Mouse (Mus musculus) brown adipose tissue, adult 24 weeks (tissue): ENCODE results near the gene Cntf. TPM values are rescaled to one million over a fixed set of nuclear protein-coding genes. Genes with fewer than 3 reads are reported as not detected.
"Not testable (repeated sequence)": the region's sequence is repeated elsewhere in the genome, so short reads cannot be mapped to it uniquely, and the experiment has no call there.

ENCODE experiments used
- H3K27ac ChIP-seq: fragments of 200-500 bp; replicated peaks from 2 replicates; pipeline ENCODE4 v1.5.1; 2012; ENCODE audit warnings: low read depth, mild to moderate bottlenecking, low read length
- H3K4me1 ChIP-seq: fragments of 200-500 bp; 2 replicates; pipeline ENCODE4 v1.6.1; 2012; ENCODE audit warnings: low read length, mixed read lengths; ENCODE audit not compliant: control insufficient read depth, insufficient read depth, insufficient read length
- H3K4me3 ChIP-seq: fragments of 200-500 bp; 2 replicates; pipeline ENCODE4 v1.5.1; 2012; ENCODE audit warnings: low read depth, mild to moderate bottlenecking, low read length, moderate library complexity; ENCODE audit not compliant: insufficient read depth
- polyA plus RNA-seq: library from polyadenylated mRNA; stranded (reverse); fragments of >200 nt; gene quantifications from 2 replicates; pipeline ENCODE4 v1.2.4, GENCODE M21; 2012; ENCODE audit not compliant: missing spikeins, insufficient read depth, insufficient read length

Cntf gene
- polyA plus RNA-seq, 1 experiment = 2.6 TPM

- H3K27ac ChIP-seq, H3K4me3 ChIP-seq, H3K4me1 ChIP-seq: not testable (repeated sequence)
Measured at GRCm38 (mm10) chr19:12721596-12721995, 43.8 kb downstream of the Cntf start.

GRCm38 (mm10) chr19:12720919-12721318 lies 44.5 kb downstream of the Cntf start:
- not testable (repeated sequence) for H3K4me1 ChIP-seq, H3K27ac ChIP-seq, H3K4me3 ChIP-seq

GRCm38 (mm10) chr19:12720463-12720862 lies 45.0 kb downstream of the Cntf start:
- Histone ChIP-seq H3K4me3 (no peak overlapping the region), H3K4me1 (no peaks in the 10 kb centered on the region), H3K27ac (no peak overlapping the region)

GRCm38 (mm10) chr19:12719189-12719588 lies 46.2 kb downstream of the Cntf start:
- H3K4me1 ChIP-seq = no peaks in the 10 kb centered on the region
- H3K27ac ChIP-seq = no peak overlapping the region
- no peak overlapping the region for H3K4me3 ChIP-seq

Other genes starting within 250 kb of the Cntf start
- gene Fam111a, start 219.9 kb downstream of the Cntf start, polyA plus RNA-seq = 4.5 and 4.8 TPM in 2 replicates
- gene Gm4952, start 165.7 kb downstream of the Cntf start, polyA plus RNA-seq = not detected in 2 replicates
- not detected in 2 replicates for gene Glyat, start 132.3 kb downstream of the Cntf start, polyA plus RNA-seq
- not detected in 2 replicates for gene Olfr1442, start 95.2 kb downstream of the Cntf start, polyA plus RNA-seq
- not detected in 2 replicates for gene Olfr1443, start 87.5 kb downstream of the Cntf start, polyA plus RNA-seq
- gene Keg1, start 69.8 kb downstream of the Cntf start, polyA plus RNA-seq = not detected in 2 replicates
- 109 and 111 TPM in 2 replicates for gene Zfp91, start 30.5 kb upstream of the Cntf start, polyA plus RNA-seq
- gene Lpxn, start 30.6 kb upstream of the Cntf start, polyA plus RNA-seq = 0.67 and 1.2 TPM in 2 replicates
- not detected in 2 replicates for gene Gm5244, start 81.0 kb upstream of the Cntf start, polyA plus RNA-seq
- not detected in 2 replicates for gene Olfr1444, start 91.7 kb upstream of the Cntf start, polyA plus RNA-seq
- not detected in 2 replicates for gene Olfr1445, start 118.2 kb upstream of the Cntf start, polyA plus RNA-seq
- gene Olfr1446, start 127.9 kb upstream of the Cntf start, polyA plus RNA-seq = not detected in 2 replicates
- gene Olfr1447, start 138.1 kb upstream of the Cntf start, polyA plus RNA-seq = not detected in 2 replicates
- gene Olfr1448, start 158.8 kb upstream of the Cntf start, polyA plus RNA-seq = not detected in 2 replicates
- not detected in 2 replicates for gene Olfr1449, start 165.2 kb upstream of the Cntf start, polyA plus RNA-seq
- not detected in 2 replicates for gene Olfr1450, start 184.6 kb upstream of the Cntf start, polyA plus RNA-seq
- gene Olfr1451, start 229.4 kb upstream of the Cntf start, polyA plus RNA-seq = not detected in 2 replicates